Mouse (Mus musculus): ENCODE measurements around the gene Rps19. TPM values are rescaled to one million over a fixed set of nuclear protein-coding genes. Genes with fewer than 3 reads are reported as not detected.
A peak's percentile ranks its signal among the peaks of the same experiment; 100 is the strongest.

Gene Rps19
- polyA plus RNA-seq, 1 experiment from 2014 or later, result 1,002 TPM

DNA sequence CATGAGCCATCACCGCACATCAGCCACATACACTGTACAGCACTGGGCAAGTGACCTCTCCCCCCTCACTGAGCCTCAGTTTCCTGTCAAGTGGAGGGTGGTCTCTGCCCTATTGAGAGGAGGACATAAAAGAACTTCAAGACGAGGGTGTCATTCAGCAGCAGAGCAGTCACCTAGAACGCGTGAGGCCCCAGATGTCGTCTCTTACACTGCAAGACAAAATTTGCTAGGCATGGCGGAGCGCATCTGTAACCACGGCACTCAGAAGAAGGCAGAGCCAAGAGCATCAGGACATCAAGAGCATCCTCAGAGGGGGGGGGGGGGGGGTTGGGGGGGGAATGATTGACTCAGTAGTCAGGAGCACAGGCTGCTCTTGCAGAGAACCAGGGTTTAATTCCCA lies 12.1 kb downstream of the Rps19 start:
- H3K9ac ChIP-seq (ENCODE audit: low read depth, low read length), result no peak overlapping the region
- 79% methylated on average over 8 of the region's 8 CpGs for WGBS (ENCODE audit: insufficient replicate concordance)
- H3K9me3 ChIP-seq (replicated peaks; ENCODE audit: control insufficient read depth, low read length), result no peaks in the 10 kb centered on the region
- no peak overlapping the region for H3K4me3 ChIP-seq (ENCODE audit: low read depth, low read length)
- no peaks in the 10 kb centered on the region for H3K27me3 ChIP-seq (ENCODE audit: control insufficient read depth, insufficient read depth, low read depth, low read length)
- H3K4me1 ChIP-seq (ENCODE audit: control insufficient read depth, low read depth, low read length), result no peaks in the 10 kb centered on the region; the same call in 1 of the 2 replicates
- H3K27ac ChIP-seq (ENCODE audit: low read length), result no peak overlapping the region
- ATAC-seq (ENCODE audit: low read depth), result no peak
- no peaks in the 10 kb centered on the region for H3K36me3 ChIP-seq (ENCODE audit: control insufficient read depth, insufficient read depth)
- H3K4me2 ChIP-seq (ENCODE audit: low read depth, low read length), result no peak overlapping the region

DNA sequence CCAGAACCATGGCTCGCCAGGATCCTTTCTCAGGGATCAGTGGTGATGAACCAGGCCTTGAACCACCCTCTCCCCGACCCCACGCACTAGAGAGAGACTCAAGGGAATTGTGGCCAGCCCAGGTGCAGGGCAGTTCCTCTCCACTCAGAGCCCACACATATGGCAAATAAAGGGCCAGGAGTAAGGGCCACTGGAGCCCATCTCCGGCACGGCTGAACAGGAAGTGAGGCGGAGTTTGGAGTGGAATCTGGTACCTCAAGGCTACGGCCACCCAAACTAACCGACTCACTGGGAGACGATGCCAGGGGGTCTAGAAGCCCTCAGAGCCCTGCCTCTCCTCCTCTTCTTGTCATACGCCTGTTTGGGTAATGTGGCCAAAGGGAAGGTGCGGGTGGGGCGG lies 13.1 kb downstream of the Rps19 start, which contains the start of gene Cd79a:
Cd79a (plus strand) TSS at position 158 of the 400 bp plus-strand sequence.
- Histone ChIP-seq H3K27ac (ENCODE audit: low read length) (no peak within 1 kb of the TSS), H3K9ac (ENCODE audit: low read depth, low read length) (no peak within 1 kb of the TSS), H3K4me3 (ENCODE audit: low read depth, low read length) (no peak within 1 kb of the TSS), H3K9me3 (replicated peaks; ENCODE audit: control insufficient read depth, low read length) (no peaks in the 10 kb centered on the region), H3K4me2 (ENCODE audit: low read depth, low read length) (no peak within 1 kb of the TSS), H3K36me3 (ENCODE audit: control insufficient read depth, insufficient read depth) (no peaks in the 10 kb centered on the region), H3K27me3 (ENCODE audit: control insufficient read depth, insufficient read depth, low read depth, low read length) (no peaks in the 10 kb centered on the region), H3K4me1 (ENCODE audit: control insufficient read depth, low read depth, low read length) (peaks cover 6% of the 10 kb centered on the region)
- peak; percentile 38; the same call in 1 of the 2 replicates for ATAC-seq (ENCODE audit: low read depth)
- 55% methylated on average over 12 of the region's 12 CpGs for WGBS (ENCODE audit: insufficient replicate concordance)

DNA sequence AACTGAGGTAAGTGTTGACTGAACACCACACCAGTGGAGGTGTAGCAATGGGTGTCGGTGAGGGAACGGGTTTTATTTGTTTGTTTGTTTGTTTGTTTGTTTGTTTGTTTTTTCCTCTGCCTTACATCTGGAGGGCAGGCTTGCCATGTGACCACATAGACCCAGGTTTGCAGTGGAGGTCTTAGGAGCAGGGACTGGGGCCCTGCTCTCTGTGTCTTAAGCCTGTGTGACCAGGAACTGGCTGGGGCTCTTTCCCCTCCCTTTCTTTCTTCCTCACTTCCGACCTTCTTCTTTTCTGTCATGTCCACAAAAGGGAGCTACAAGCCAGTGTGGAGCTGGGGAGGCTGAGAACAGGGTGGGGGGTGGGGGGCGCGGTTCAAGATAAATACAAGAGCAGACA lies 13.8 kb downstream of the Rps19 start:
- no peak overlapping the region for H3K9ac ChIP-seq (ENCODE audit: low read depth, low read length)
- ATAC-seq (ENCODE audit: low read depth), result no peak
- no peak overlapping the region for H3K27ac ChIP-seq (ENCODE audit: low read length)
- H3K27me3 ChIP-seq (ENCODE audit: control insufficient read depth, insufficient read depth, low read depth, low read length), result no peaks in the 10 kb centered on the region
- no peak overlapping the region for H3K4me3 ChIP-seq (ENCODE audit: low read depth, low read length)
- no peaks in the 10 kb centered on the region for H3K9me3 ChIP-seq (replicated peaks; ENCODE audit: control insufficient read depth, low read length)
- 68% methylated on average over 5 of the region's 5 CpGs for WGBS (ENCODE audit: insufficient replicate concordance)
- H3K36me3 ChIP-seq (ENCODE audit: control insufficient read depth, insufficient read depth), result no peaks in the 10 kb centered on the region
- peaks cover 13% of the 10 kb centered on the region for H3K4me1 ChIP-seq (ENCODE audit: control insufficient read depth, low read depth, low read length)
- H3K4me2 ChIP-seq (ENCODE audit: low read depth, low read length), result no peak overlapping the region

DNA sequence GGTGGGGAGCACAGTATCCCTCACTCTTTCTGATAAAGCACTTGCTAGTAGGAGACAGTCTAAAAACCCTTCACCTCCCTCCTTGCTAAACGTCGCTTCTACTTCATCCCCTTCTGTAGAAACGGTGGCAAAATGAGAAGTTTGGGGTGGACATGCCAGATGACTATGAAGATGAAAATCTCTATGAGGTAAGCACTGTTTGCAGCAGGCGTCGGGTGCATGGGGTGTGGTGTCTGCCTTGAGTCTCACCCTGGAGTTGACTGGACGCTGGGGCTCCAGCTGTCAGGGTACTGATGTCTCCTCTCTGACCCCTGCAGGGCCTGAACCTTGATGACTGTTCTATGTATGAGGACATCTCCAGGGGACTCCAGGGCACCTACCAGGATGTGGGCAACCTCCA lies 16.9 kb downstream of the Rps19 start:
- no peaks in the 10 kb centered on the region for H3K36me3 ChIP-seq (ENCODE audit: control insufficient read depth, insufficient read depth)
- H3K4me2 ChIP-seq (ENCODE audit: low read depth, low read length), result no peak overlapping the region
- H3K9ac ChIP-seq (ENCODE audit: low read depth, low read length), result no peak overlapping the region
- no peak overlapping the region for H3K4me3 ChIP-seq (ENCODE audit: low read depth, low read length)
- 0 out of 2 replicates have a peak overlapping the region, but pooled peaks have one; percentile 2 for H3K27ac ChIP-seq (ENCODE audit: low read length)
- peaks cover 33% of the 10 kb centered on the region for H3K4me1 ChIP-seq (ENCODE audit: control insufficient read depth, low read depth, low read length)
- WGBS (ENCODE audit: insufficient replicate concordance), result 31% methylated on average over 6 of the region's 6 CpGs
- H3K9me3 ChIP-seq (replicated peaks; ENCODE audit: control insufficient read depth, low read length), result no peaks in the 10 kb centered on the region
- H3K27me3 ChIP-seq (ENCODE audit: control insufficient read depth, insufficient read depth, low read depth, low read length), result no peaks in the 10 kb centered on the region
- ATAC-seq (ENCODE audit: low read depth), result no peak

DNA sequence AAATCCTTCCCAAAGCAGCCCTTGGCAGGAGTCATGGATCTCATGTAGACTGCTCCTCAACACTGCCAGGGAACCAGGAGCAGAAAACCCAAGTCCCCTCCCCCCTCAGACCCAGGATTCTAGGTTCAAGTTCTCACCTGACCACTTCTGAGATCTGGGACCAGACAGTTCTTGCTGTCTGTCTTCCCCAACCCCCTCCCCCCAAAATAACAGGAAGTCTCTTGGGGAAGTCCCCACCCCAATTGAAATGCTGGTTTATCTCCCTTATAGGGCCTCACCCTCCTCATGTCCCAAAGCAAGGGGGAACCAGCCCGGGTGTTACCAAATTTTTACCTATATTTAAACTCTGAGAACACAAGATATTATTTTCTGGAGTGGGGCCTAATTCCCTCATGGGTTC lies 17.7 kb downstream of the Rps19 start:
- H3K27me3 ChIP-seq (ENCODE audit: control insufficient read depth, insufficient read depth, low read depth, low read length), result no peaks in the 10 kb centered on the region
- ATAC-seq (ENCODE audit: low read depth), result no peak
- H3K27ac ChIP-seq (ENCODE audit: low read length), result peak overlapping the region; percentile 91
- H3K9ac ChIP-seq (ENCODE audit: low read depth, low read length), result peak overlapping the region; percentile 74; the same call in 1 of the 2 replicates
- H3K36me3 ChIP-seq (ENCODE audit: control insufficient read depth, insufficient read depth), result no peaks in the 10 kb centered on the region
- peaks cover 40% of the 10 kb centered on the region for H3K4me1 ChIP-seq (ENCODE audit: control insufficient read depth, low read depth, low read length)
- H3K4me2 ChIP-seq (ENCODE audit: low read depth, low read length), result peak overlapping the region; percentile 82
- H3K9me3 ChIP-seq (replicated peaks; ENCODE audit: control insufficient read depth, low read length), result no peaks in the 10 kb centered on the region
- peak overlapping the region; percentile 77; the same call in 1 of the 2 replicates for H3K4me3 ChIP-seq (ENCODE audit: low read depth, low read length)
- WGBS (ENCODE audit: insufficient replicate concordance), result 10% methylated on average over 1 of the region's 1 CpGs

DNA sequence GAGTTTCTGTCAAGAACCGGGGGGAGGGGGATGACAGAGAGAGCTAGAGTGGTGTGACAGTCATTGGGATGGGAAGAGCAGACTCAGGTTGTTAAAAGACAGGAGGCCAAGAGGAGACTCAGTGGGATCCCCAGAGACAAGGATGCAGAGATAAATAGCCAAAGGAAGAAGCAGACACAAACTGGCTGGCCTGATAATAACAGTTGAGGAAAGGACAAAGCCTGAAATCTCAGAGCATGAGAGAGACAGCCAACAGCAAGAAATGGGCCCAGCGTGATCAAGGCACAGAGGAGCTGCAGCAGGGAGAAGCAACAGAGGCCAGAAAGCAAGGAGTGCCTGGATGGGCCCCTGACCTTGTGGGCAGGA lies 18.1 kb downstream of the Rps19 start:
- no peaks in the 10 kb centered on the region for H3K9me3 ChIP-seq (replicated peaks; ENCODE audit: control insufficient read depth, low read length)
- peak overlapping the region; percentile 74 for H3K9ac ChIP-seq (ENCODE audit: low read depth, low read length)
- no peak for ATAC-seq (ENCODE audit: low read depth)
- H3K27ac ChIP-seq (ENCODE audit: low read length), result peak overlapping the region; percentile 91
- 16% methylated on average over 2 of the region's 2 CpGs for WGBS (ENCODE audit: insufficient replicate concordance)
- H3K27me3 ChIP-seq (ENCODE audit: control insufficient read depth, insufficient read depth, low read depth, low read length), result no peaks in the 10 kb centered on the region
- no peaks in the 10 kb centered on the region for H3K36me3 ChIP-seq (ENCODE audit: control insufficient read depth, insufficient read depth)
- peak overlapping the region; percentile 82 for H3K4me2 ChIP-seq (ENCODE audit: low read depth, low read length)
- peaks cover 44% of the 10 kb centered on the region for H3K4me1 ChIP-seq (ENCODE audit: control insufficient read depth, low read depth, low read length)
- H3K4me3 ChIP-seq (ENCODE audit: low read depth, low read length), result peak overlapping the region; percentile 77

DNA sequence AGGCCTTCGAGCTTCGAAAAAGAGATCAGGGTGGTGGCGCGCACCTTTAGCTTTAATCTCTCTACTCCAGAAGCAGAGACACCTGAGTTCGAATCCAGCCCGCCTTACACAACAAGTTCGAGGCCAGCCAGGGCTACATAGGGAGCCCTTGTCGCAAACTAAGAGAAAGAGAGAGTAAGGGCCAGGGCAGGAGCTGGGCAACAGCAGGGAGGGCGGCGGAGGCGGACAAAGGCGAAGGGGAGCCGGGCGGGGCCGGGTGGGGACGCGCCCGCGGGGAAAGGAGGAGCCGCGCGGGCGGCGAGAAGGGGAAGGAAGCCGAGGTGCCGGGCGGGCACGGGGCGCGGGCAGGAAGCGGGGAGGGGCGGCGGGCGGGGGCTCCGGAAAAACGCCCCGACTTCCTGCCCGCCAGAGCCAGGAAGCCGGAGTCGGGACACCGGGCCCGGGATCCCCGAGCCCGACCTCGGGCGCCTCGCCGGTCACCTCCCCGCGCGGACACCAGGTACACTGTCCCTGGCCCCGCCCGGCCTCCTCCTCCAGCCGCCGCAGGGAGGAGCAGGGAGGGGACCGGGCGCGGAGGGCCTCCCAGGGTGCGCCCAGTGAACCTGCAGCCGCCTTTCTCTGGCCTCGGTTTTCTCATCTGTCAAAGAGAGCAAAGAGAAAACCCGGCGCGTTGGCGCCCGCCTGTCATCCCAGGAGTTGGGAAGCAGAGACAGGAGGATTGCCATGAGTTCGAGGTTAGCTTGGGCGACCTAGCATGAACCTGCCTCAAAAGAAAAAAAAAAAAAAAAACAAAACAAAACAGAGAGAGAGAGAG lies 18.7 kb downstream of the Rps19 start, which contains the start of gene Arhgef1:
Arhgef1 (plus strand) TSS at position 283 of the 814 bp plus-strand sequence.
- H3K9ac ChIP-seq (ENCODE audit: low read depth, low read length), result peak within 1 kb of the TSS; percentile 74
- 3% methylated on average over 44 of the region's 68 CpGs for WGBS (ENCODE audit: insufficient replicate concordance)
- H3K4me1 ChIP-seq (ENCODE audit: control insufficient read depth, low read depth, low read length), result peaks cover 47% of the 10 kb centered on the region
- H3K27me3 ChIP-seq (ENCODE audit: control insufficient read depth, insufficient read depth, low read depth, low read length), result no peaks in the 10 kb centered on the region
- peak within 1 kb of the TSS; percentile 82 for H3K4me2 ChIP-seq (ENCODE audit: low read depth, low read length)
- peak; percentile 56 for ATAC-seq (ENCODE audit: low read depth)
- no peaks in the 10 kb centered on the region for H3K9me3 ChIP-seq (replicated peaks; ENCODE audit: control insufficient read depth, low read length)
- peaks cover under 1% of the 10 kb centered on the region for H3K36me3 ChIP-seq (ENCODE audit: control insufficient read depth, insufficient read depth)
- H3K27ac ChIP-seq (ENCODE audit: low read length), result peak within 1 kb of the TSS; percentile 91
- peak within 1 kb of the TSS; percentile 77 for H3K4me3 ChIP-seq (ENCODE audit: low read depth, low read length)

DNA sequence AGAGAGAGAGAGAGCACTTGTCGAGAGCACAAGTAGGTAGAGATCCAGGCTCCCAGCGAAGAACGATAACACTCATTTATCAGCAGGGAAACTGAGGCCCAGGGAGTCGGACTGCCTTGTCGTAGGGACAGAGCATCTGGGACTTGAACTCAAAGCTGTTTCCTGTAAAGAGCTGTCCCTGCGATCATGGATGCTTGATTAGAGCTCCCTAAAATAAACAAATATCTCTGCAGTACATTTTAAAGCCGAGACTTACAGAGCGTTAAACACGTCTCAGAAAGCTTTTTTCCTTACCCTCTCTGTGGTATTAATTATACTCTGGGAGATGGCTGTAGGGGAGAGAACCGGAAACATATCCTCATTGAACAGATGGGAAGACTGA lies 19.3 kb downstream of the Rps19 start:
- ATAC-seq (ENCODE audit: low read depth), result no peak
- Histone ChIP-seq H3K4me2 (ENCODE audit: low read depth, low read length) (peak overlapping the region; percentile 82), H3K4me3 (ENCODE audit: low read depth, low read length) (peak overlapping the region; percentile 77), H3K9me3 (replicated peaks; ENCODE audit: control insufficient read depth, low read length) (no peaks in the 10 kb centered on the region), H3K27me3 (ENCODE audit: control insufficient read depth, insufficient read depth, low read depth, low read length) (no peaks in the 10 kb centered on the region), H3K27ac (ENCODE audit: low read length) (peak overlapping the region; percentile 91), H3K9ac (ENCODE audit: low read depth, low read length) (peak overlapping the region; percentile 74), H3K4me1 (ENCODE audit: control insufficient read depth, low read depth, low read length) (peaks cover 47% of the 10 kb centered on the region), H3K36me3 (ENCODE audit: control insufficient read depth, insufficient read depth) (peaks cover 6% of the 10 kb centered on the region)
- 7% methylated on average over 10 of the region's 10 CpGs for WGBS (ENCODE audit: insufficient replicate concordance)

DNA sequence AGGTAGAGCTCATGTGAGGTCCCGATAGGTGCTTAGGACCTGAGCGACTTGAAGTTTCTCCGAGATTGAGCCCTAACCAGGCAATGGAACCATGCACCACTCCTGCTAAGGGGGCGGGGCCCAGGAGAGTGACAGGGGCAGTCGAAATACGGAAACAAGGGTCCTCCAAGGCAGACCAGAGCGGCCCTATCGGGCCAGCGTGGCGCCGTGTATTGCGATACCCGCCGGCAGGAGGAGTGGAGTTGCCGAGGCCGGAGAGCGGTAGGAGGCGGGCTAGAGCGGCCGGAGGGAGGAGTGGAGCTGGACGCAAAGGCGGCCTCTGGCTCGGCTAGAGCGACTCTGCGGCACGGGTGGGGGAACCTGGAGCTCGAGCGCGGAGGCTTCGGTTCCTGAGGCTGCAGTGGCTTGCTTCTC lies 19.9 kb downstream of the Rps19 start:
- WGBS (ENCODE audit: insufficient replicate concordance), result under 1% methylated on average over 30 of the region's 30 CpGs
- H3K4me1 ChIP-seq (ENCODE audit: control insufficient read depth, low read depth, low read length), result peaks cover 47% of the 10 kb centered on the region

More for the DNA sequence above, 19.9 kb downstream of the Rps19 start:
- H3K4me3 ChIP-seq (ENCODE audit: low read depth, low read length), result peak overlapping the region; percentile 77
- H3K27ac ChIP-seq (ENCODE audit: low read length), result peak overlapping the region; percentile 91
- H3K27me3 ChIP-seq (ENCODE audit: control insufficient read depth, insufficient read depth, low read depth, low read length), result no peaks in the 10 kb centered on the region
- H3K9ac ChIP-seq (ENCODE audit: low read depth, low read length), result peak overlapping the region; percentile 84
- no peaks in the 10 kb centered on the region for H3K9me3 ChIP-seq (replicated peaks; ENCODE audit: control insufficient read depth, low read length)
- peak; percentile 96 for ATAC-seq (ENCODE audit: low read depth)
- peak overlapping the region; percentile 82 for H3K4me2 ChIP-seq (ENCODE audit: low read depth, low read length)
- H3K36me3 ChIP-seq (ENCODE audit: control insufficient read depth, insufficient read depth), result peaks cover 6% of the 10 kb centered on the region
